Mouse (Mus musculus) hindbrain, postnatal 0 days (tissue): ENCODE measurements around the gene Slc35b1. TPM values are rescaled to one million over a fixed set of nuclear protein-coding genes. Genes with fewer than 3 reads are reported as not detected.
A peak's percentile ranks its signal among the peaks of the same experiment; 100 is the strongest.

Experiments
- ATAC-seq: fragments of 200-750 bp; cut with Nextera tagmentation; 2 replicates; pipeline ENCODE4 v1.8.0; 2017; ENCODE audit warnings: mild to moderate bottlenecking, moderate TSS enrichment, moderate library complexity
- DNase-seq: peaks from one replicate; pipeline ENCODE4 v3.0.0-alpha.2; 2015; ENCODE audit warnings: low spot score
- H3K27ac ChIP-seq: fragments of 300-500 bp; sonication (generic); 2 replicates; pipeline ENCODE4 v1.5.1; 2014; ENCODE audit warnings: mild to moderate bottlenecking
- H3K27me3 ChIP-seq: fragments of 300-500 bp; sonication (generic); 2 replicates; pipeline ENCODE4 v1.6.1; 2014; ENCODE audit warnings: low read length, mixed read lengths; ENCODE audit not compliant: insufficient read depth
- H3K36me3 ChIP-seq: fragments of 300-500 bp; sonication (generic); 2 replicates; pipeline ENCODE4 v1.6.1; 2014; ENCODE audit warnings: low read length, mixed read lengths; ENCODE audit not compliant: insufficient read depth
- H3K4me1 ChIP-seq: fragments of 300-500 bp; sonication (generic); 2 replicates; pipeline ENCODE4 v1.6.1; 2014; ENCODE audit warnings: antibody characterized with exemption, low read length, mixed read lengths; ENCODE audit not compliant: insufficient read depth
- H3K4me2 ChIP-seq: fragments of 300-500 bp; sonication (generic); 2 replicates; pipeline ENCODE4 v1.6.1; 2014; ENCODE audit warnings: low read depth, mild to moderate bottlenecking, low read length, moderate library complexity, mixed read lengths
- H3K4me3 ChIP-seq: fragments of 300-500 bp; sonication (generic); 2 replicates; pipeline ENCODE4 v1.5.1; 2014; ENCODE audit warnings: low read length
- H3K9ac ChIP-seq: fragments of 300-500 bp; sonication (generic); replicated peaks from 2 replicates; pipeline ENCODE4 v1.6.1; 2014; ENCODE audit warnings: mild to moderate bottlenecking, low read length, moderate library complexity, mixed read lengths
- H3K9me3 ChIP-seq: fragments of 300-500 bp; sonication (generic); 2 replicates; pipeline ENCODE4 v1.6.1; 2016; ENCODE audit warnings: low read length, mixed read lengths
- CTCF ChIP-seq: IDR thresholded peaks from 2 replicates; pipeline ENCODE4 v1.5.1; 2016; ENCODE audit warnings: antibody characterized with exemption, control low read depth, low read depth
- WGBS: fragments of 180-500 bp; shearing (Covaris S2); extraction: QIAGEN DNeasy Blood & Tissue Kit; methylation state at CpG from one replicate; pipeline ENCODE4 v1.1.7; 2014; 5-methylcytosine and 5-hydroxymethylcytosine counted together
- polyA plus RNA-seq: library from polyadenylated mRNA; unstranded; fragments of >200 nt; fragmentation: Nextera tagmentation; extraction: Ambion mirVana; gene quantifications from 2 replicates; pipeline ENCODE4 v1.2.1, GENCODE M21; 2015
- total RNA-seq: library from RNA; depleted of rRNA; stranded (reverse); fragments of >200 nt; gene quantifications from 2 replicates; pipeline ENCODE4 v1.2.3, GENCODE M21; 2014

Slc35b1 gene
- total and polyA plus RNA-seq, 2 experiments from 2014 or later = 109 to 158 TPM

GRCm38 (mm10) chr11:95383331-95383986, 1.0 kb upstream of the Slc35b1 start:
- Histone ChIP-seq H3K9ac (no peak overlapping the region), H3K27me3 (no peaks in the 10 kb centered on the region), H3K4me3 (no peak overlapping the region), H3K4me1 (no peaks in the 10 kb centered on the region; the same call in 1 of the 2 replicates), H3K36me3 (peaks cover 27% of the 10 kb centered on the region; the same call in 1 of the 2 replicates), H3K4me2 (no peak overlapping the region), H3K9me3 (no peaks in the 10 kb centered on the region), H3K27ac (no peak overlapping the region)
- 91% methylated on average over 5 of the region's 5 CpGs for WGBS
- ATAC-seq = no peak
- no peak for DNase-seq
- TF ChIP-seq CTCF = no peak

- Histone ChIP-seq H3K27ac (0 out of 2 replicates have a peak overlapping the region, but pooled peaks have one; percentile 89), H3K27me3 (no peaks in the 10 kb centered on the region), H3K9me3 (no peaks in the 10 kb centered on the region), H3K9ac (no peak overlapping the region; the same call in 1 of the 2 replicates), H3K4me1 (no peaks in the 10 kb centered on the region; the same call in 1 of the 2 replicates), H3K36me3 (peaks cover 27% of the 10 kb centered on the region; the same call in 1 of the 2 replicates), H3K4me2 (peak overlapping the region; percentile 66), H3K4me3 (peak overlapping the region; percentile 93)
- DNase-seq (no peak), ATAC-seq (no peak)
- TF ChIP-seq CTCF = no peak
- WGBS = 41% methylated on average over 9 of the region's 9 CpGs
Measured at GRCm38 (mm10) chr11:95384004-95384318, 531 bp upstream of the Slc35b1 start.

- ATAC-seq (peak; percentile 28), DNase-seq (no peak)
- 0% methylated on average over 14 of the region's 14 CpGs for WGBS
Measured at GRCm38 (mm10) chr11:95384973-95385320, 455 bp downstream of the Slc35b1 start.

GRCm38 (mm10) chr11:95387354-95387753, 2.9 kb downstream of the Slc35b1 start:
- H3K4me2 ChIP-seq = no peak overlapping the region
- no peak overlapping the region for H3K4me3 ChIP-seq
- no peaks in the 10 kb centered on the region for H3K27me3 ChIP-seq
- DNase-seq = no peak
- ATAC-seq = no peak
- H3K4me1 ChIP-seq = peaks cover 5% of the 10 kb centered on the region
- WGBS = 94% methylated on average over 7 of the region's 7 CpGs
- H3K36me3 ChIP-seq = peaks cover 31% of the 10 kb centered on the region; the same call in 1 of the 2 replicates
- no peak for TF ChIP-seq CTCF
- H3K9ac ChIP-seq = no peak overlapping the region
- H3K27ac ChIP-seq = no peak overlapping the region
- no peaks in the 10 kb centered on the region for H3K9me3 ChIP-seq

More at GRCm38 (mm10) chr11:95384973-95385320, 455 bp downstream of the Slc35b1 start:
- Histone ChIP-seq H3K9ac (peak overlapping the region; percentile 91), H3K4me2 (peak overlapping the region; percentile 66), H3K27ac (peak overlapping the region; percentile 89), H3K9me3 (no peaks in the 10 kb centered on the region), H3K4me1 (no peaks in the 10 kb centered on the region; the same call in 1 of the 2 replicates), H3K4me3 (peak overlapping the region; percentile 93), H3K36me3 (peaks cover 27% of the 10 kb centered on the region; the same call in 1 of the 2 replicates), H3K27me3 (no peaks in the 10 kb centered on the region)
- no peak for TF ChIP-seq CTCF

- Histone ChIP-seq H3K36me3 (peaks cover 31% of the 10 kb centered on the region; the same call in 1 of the 2 replicates), H3K27ac (no peak overlapping the region), H3K9me3 (no peaks in the 10 kb centered on the region), H3K27me3 (no peaks in the 10 kb centered on the region), H3K4me3 (no peak overlapping the region), H3K9ac (no peak overlapping the region), H3K4me1 (peaks cover 12% of the 10 kb centered on the region), H3K4me2 (no peak overlapping the region)
- 69% methylated on average over 3 of the region's 3 CpGs for WGBS
- no peak for ATAC-seq
- peak; percentile 62 for DNase-seq
- peak; percentile 74 for TF ChIP-seq CTCF
Measured at GRCm38 (mm10) chr11:95389006-95389405, 4.5 kb downstream of the Slc35b1 start.

GRCm38 (mm10) chr11:95390420-95390819, 5.9 kb downstream of the Slc35b1 start:
- no peak overlapping the region for H3K4me3 ChIP-seq
- no peak for DNase-seq
- H3K4me2 ChIP-seq = no peak overlapping the region
- 94% methylated on average over 6 of the region's 6 CpGs for WGBS
- ATAC-seq = no peak
- no peaks in the 10 kb centered on the region for H3K27me3 ChIP-seq
- no peak overlapping the region for H3K9ac ChIP-seq
- no peak for TF ChIP-seq CTCF
- H3K36me3 ChIP-seq = peaks cover 31% of the 10 kb centered on the region; the same call in 1 of the 2 replicates
- H3K4me1 ChIP-seq = peaks cover 12% of the 10 kb centered on the region
- no peaks in the 10 kb centered on the region for H3K9me3 ChIP-seq
- H3K27ac ChIP-seq = no peak overlapping the region

- Histone ChIP-seq H3K9me3 (no peaks in the 10 kb centered on the region), H3K27ac (no peak overlapping the region), H3K4me2 (no peak overlapping the region), H3K9ac (no peak overlapping the region), H3K4me1 (peaks cover 12% of the 10 kb centered on the region), H3K4me3 (no peak overlapping the region), H3K36me3 (peaks cover 31% of the 10 kb centered on the region; the same call in 1 of the 2 replicates), H3K27me3 (no peaks in the 10 kb centered on the region)
- no peak for DNase-seq
- 54% methylated on average over 4 of the region's 4 CpGs for WGBS
- no peak for ATAC-seq
- TF ChIP-seq CTCF = no peak
Measured at GRCm38 (mm10) chr11:95391201-95391600, 6.7 kb downstream of the Slc35b1 start.
